Mouse (Mus musculus): ENCODE measurements around the gene Pecam1. TPM values are rescaled to one million over a fixed set of nuclear protein-coding genes. Genes with fewer than 3 reads are reported as not detected.

Pecam1 gene
- 20.2 and 20.4 TPM in 2 replicates for polyA plus RNA-seq (2015; fragmentation: Nextera tagmentation; extraction: Ambion mirVana)

DNA sequence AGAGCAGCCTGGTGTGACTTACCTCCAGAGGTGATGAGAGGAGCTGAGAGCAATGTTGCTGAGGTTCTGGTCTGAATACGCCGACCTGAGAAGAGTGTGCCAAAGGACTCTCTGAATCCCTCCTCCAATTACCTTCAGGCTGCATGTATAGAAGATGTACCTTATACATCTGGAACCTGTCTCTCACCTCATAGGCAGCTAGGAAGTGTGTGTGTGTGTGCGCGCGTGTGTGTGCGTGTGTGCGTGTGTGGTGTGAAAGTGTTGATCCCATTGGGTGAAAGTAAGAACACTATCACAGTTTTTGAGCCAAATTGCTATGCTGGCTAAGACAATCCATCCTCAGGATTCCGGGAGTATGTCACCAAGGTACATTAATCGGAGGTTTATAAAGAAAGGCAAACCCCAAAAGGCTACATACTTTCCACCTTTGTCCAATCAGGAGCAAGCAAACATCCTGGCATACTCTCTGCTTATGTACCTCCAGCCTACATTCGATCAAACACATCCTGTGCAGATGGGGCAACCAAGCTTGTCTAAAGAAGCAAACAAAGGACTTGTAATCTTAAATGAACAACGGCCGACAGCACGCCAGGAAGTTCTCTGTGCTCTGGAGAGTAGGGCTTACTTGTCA lies at the start of gene Pecam1:
Gene Pecam1, minus strand, starts transcription at position 508 of the 631 bp plus-strand sequence.
- peak; percentile 41 for DNase-seq (ENCODE audit: low spot score)
- ATAC-seq (ENCODE audit: low FRiP score, low TSS enrichment) = peak; percentile 78

GRCm38 (mm10) chr11:106795679-106796078 lies 45.3 kb upstream of the Pecam1 start:
- no peaks in the 10 kb centered on the region for H3K27me3 ChIP-seq (ENCODE audit: control insufficient read depth, insufficient read depth, low read length)
- TF ChIP-seq EP300 (optimal IDR thresholded peaks at IDR 0.05) = no peak
- H3K4me3 ChIP-seq (ENCODE audit: low read depth, low read length) = no peak overlapping the region
- peak; percentile 24; the same call in 1 of the 2 replicates for ATAC-seq (ENCODE audit: low FRiP score, low TSS enrichment)
- WGBS = 52% methylated on average over 9 of the region's 9 CpGs
- H3K27ac ChIP-seq (replicated peaks) = no peak overlapping the region
- H3K9ac ChIP-seq (ENCODE audit: low read length) = no peak overlapping the region
- H3K9me3 ChIP-seq (ENCODE audit: control insufficient read depth, low read length) = no peaks in the 10 kb centered on the region
- DNase-seq (ENCODE audit: low spot score) = no peak
- H3K4me1 ChIP-seq (replicated peaks; ENCODE audit: control insufficient read depth, insufficient read depth) = no peaks in the 10 kb centered on the region
- no peak overlapping the region for H3K4me2 ChIP-seq (replicated peaks; ENCODE audit: low read depth)
- peaks cover 7% of the 10 kb centered on the region for H3K36me3 ChIP-seq (ENCODE audit: control insufficient read depth, insufficient read depth, low read length)

More for the DNA sequence above, at the start of gene Pecam1:
- TF ChIP-seq EP300 (optimal IDR thresholded peaks at IDR 0.05) = no peak
- no peak for TF ChIP-seq CTCF (IDR thresholded peaks at IDR 0.05; ENCODE audit: low read depth)
- no peaks in the 10 kb centered on the region for H3K36me3 ChIP-seq (ENCODE audit: control insufficient read depth, insufficient read depth, low read length)
- no peaks in the 10 kb centered on the region for H3K4me1 ChIP-seq (replicated peaks; ENCODE audit: control insufficient read depth, insufficient read depth)
- H3K4me2 ChIP-seq (replicated peaks; ENCODE audit: low read depth) = no peak within 1 kb of the TSS
- no peak within 1 kb of the TSS for H3K27ac ChIP-seq (replicated peaks)
- no peak within 1 kb of the TSS for H3K9ac ChIP-seq (ENCODE audit: low read length)
- H3K9me3 ChIP-seq (ENCODE audit: control insufficient read depth, low read length) = no peaks in the 10 kb centered on the region
- H3K4me3 ChIP-seq (ENCODE audit: low read depth, low read length) = no peak within 1 kb of the TSS
- no peaks in the 10 kb centered on the region for H3K27me3 ChIP-seq (ENCODE audit: control insufficient read depth, insufficient read depth, low read length)
- 59% methylated on average over 13 of the region's 13 CpGs for WGBS

- DNase-seq (ENCODE audit: low spot score) = no peak
- Histone ChIP-seq H3K4me1 (replicated peaks; ENCODE audit: control insufficient read depth, insufficient read depth) (no peaks in the 10 kb centered on the region), H3K4me2 (replicated peaks; ENCODE audit: low read depth) (no peak overlapping the region), H3K36me3 (ENCODE audit: control insufficient read depth, insufficient read depth, low read length) (peaks cover 7% of the 10 kb centered on the region; the same call in 1 of the 2 replicates), H3K27ac (replicated peaks) (no peak overlapping the region), H3K9ac (ENCODE audit: low read length) (no peak overlapping the region), H3K27me3 (ENCODE audit: control insufficient read depth, insufficient read depth, low read length) (no peaks in the 10 kb centered on the region), H3K9me3 (ENCODE audit: control insufficient read depth, low read length) (no peaks in the 10 kb centered on the region), H3K4me3 (ENCODE audit: low read depth, low read length) (no peak overlapping the region)
- ATAC-seq (ENCODE audit: low FRiP score, low TSS enrichment) = no peak
- TF ChIP-seq EP300 (optimal IDR thresholded peaks at IDR 0.05) (no peak), CTCF (IDR thresholded peaks at IDR 0.05; ENCODE audit: low read depth) (peak; percentile 44)
- WGBS = 80% methylated on average over 4 of the region's 4 CpGs
Observed at GRCm38 (mm10) chr11:106793846-106794245, 43.4 kb upstream of the Pecam1 start.

DNA sequence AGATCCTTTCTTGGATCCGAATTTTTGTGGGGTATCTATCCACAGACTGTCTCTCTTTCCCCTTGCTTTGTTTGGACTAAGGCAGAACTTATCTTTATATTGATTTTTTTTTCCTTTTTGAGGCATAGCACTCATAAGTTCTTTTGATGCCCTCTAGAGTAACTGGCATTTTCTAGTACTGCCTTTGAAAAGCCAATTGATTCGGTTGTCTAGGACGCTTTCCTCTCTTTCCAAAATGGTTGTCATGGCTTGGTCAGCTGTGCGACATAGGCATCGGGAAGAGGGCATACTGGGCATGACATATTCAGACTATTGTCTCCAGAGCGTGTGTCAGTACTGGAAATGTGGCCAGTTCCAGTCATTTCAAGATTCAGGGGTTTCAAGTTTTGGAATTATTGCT lies 39.2 kb upstream of the Pecam1 start:
- peaks cover 6% of the 10 kb centered on the region; the same call in 1 of the 2 replicates for H3K36me3 ChIP-seq (ENCODE audit: control insufficient read depth, insufficient read depth, low read length)
- H3K4me2 ChIP-seq (replicated peaks; ENCODE audit: low read depth) = peak overlapping the region; percentile 68
- no peaks in the 10 kb centered on the region for H3K27me3 ChIP-seq (ENCODE audit: control insufficient read depth, insufficient read depth, low read length)
- H3K4me1 ChIP-seq (replicated peaks; ENCODE audit: control insufficient read depth, insufficient read depth) = no peaks in the 10 kb centered on the region
- H3K27ac ChIP-seq (replicated peaks) = peak overlapping the region; percentile 100
- no peaks in the 10 kb centered on the region for H3K9me3 ChIP-seq (ENCODE audit: control insufficient read depth, low read length)
- H3K4me3 ChIP-seq (ENCODE audit: low read depth, low read length) = peak overlapping the region; percentile 93
- H3K9ac ChIP-seq (ENCODE audit: low read length) = peak overlapping the region; percentile 100
- TF ChIP-seq EP300 (optimal IDR thresholded peaks at IDR 0.05) = no peak
- no peak for TF ChIP-seq CTCF (IDR thresholded peaks at IDR 0.05; ENCODE audit: low read depth)
- 0% methylated on average over 6 of the region's 6 CpGs for WGBS
- DNase-seq (ENCODE audit: low spot score) (no peak), ATAC-seq (ENCODE audit: low FRiP score, low TSS enrichment) (no peak)

- Histone ChIP-seq H3K27ac (replicated peaks) (peak within 1 kb of the TSS; percentile 100), H3K4me1 (replicated peaks; ENCODE audit: control insufficient read depth, insufficient read depth) (no peaks in the 10 kb centered on the region), H3K9me3 (ENCODE audit: control insufficient read depth, low read length) (no peaks in the 10 kb centered on the region), H3K4me3 (ENCODE audit: low read depth, low read length) (peak within 1 kb of the TSS; percentile 93), H3K4me2 (replicated peaks; ENCODE audit: low read depth) (peak within 1 kb of the TSS; percentile 68), H3K9ac (ENCODE audit: low read length) (peak within 1 kb of the TSS; percentile 100), H3K27me3 (ENCODE audit: control insufficient read depth, insufficient read depth, low read length) (no peaks in the 10 kb centered on the region), H3K36me3 (ENCODE audit: control insufficient read depth, insufficient read depth, low read length) (peaks cover 9% of the 10 kb centered on the region; the same call in 1 of the 2 replicates)
- peak; percentile 64 for TF ChIP-seq CTCF (IDR thresholded peaks at IDR 0.05; ENCODE audit: low read depth)
- TF ChIP-seq EP300 (optimal IDR thresholded peaks at IDR 0.05) = no peak
- DNase-seq (ENCODE audit: low spot score) (peak; percentile 98), ATAC-seq (ENCODE audit: low FRiP score, low TSS enrichment) (peak; percentile 92)
- under 1% methylated on average over 58 of the region's 58 CpGs for WGBS
Observed at GRCm38 (mm10) chr11:106788775-106789459, 38.5 kb upstream of the Pecam1 start, which contains the start of the genes Ddx5 and Cep95. Ddx5 (minus strand) TSS chr11:106789185. Cep95 (plus strand) TSS chr11:106789252.
